Mouse (Mus musculus) 416B (cell line): ENCODE measurements around the gene Slc39a13.
"Not testable (repeated sequence)": the region's sequence is repeated elsewhere in the genome, so short reads cannot be mapped to it uniquely, and the experiment has no call there.

Experiments
- DNase-seq: peaks from one replicate; pipeline ENCODE4 v3.0.0; 2011; ENCODE audit warnings: low read depth

The Slc39a13 gene

GRCm38 (mm10) chr2:91025081-91025516 is 45.1 kb downstream of the Slc39a13 start:
- no peak for DNase-seq

- no peak for DNase-seq
Observed at GRCm38 (mm10) chr2:91023956-91024355, 46.3 kb downstream of the Slc39a13 start.

- no peak for DNase-seq
Observed at GRCm38 (mm10) chr2:91023131-91023530, 47.1 kb downstream of the Slc39a13 start.

DNA sequence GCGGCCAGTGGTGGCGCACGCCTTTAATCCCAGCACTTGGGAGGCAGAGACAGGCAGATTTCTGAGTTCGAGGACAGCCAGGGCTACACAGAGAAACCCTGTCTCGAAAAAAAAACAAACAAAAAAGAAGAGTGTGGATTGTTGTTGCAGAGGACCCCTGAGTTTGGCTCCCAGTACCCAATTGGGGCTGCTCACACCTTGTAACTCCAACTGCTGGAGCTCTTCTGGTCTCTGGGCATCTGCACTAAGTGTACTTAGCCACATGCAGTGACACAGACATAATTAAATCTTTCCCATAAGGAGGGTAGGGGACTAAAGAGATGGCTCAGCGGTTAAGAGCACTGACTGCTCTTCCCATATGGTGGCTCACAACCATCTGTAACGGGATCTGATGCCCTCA is 48.0 kb downstream of the Slc39a13 start:
- not testable (repeated sequence) for DNase-seq

DNA sequence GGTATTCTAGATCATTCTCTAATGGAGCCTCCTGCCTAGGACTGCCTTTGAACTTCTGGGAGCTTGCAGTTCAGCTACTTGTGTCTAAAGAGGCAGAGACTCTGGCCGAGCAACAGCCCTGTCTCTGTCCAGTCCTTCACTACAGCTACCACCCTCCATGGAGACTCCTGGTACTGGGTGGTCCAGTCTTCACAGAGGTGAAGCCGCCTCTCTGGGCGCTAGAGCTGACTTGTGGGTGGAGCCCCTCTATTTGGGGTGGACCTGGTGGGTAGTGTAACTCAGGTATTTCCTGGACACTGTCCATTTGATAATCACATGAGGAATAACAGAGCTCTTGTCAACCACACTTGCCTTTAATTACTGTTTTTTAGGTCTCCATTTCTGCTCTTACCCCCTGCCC is 50.3 kb downstream of the Slc39a13 start:
- no peak for DNase-seq

DNA sequence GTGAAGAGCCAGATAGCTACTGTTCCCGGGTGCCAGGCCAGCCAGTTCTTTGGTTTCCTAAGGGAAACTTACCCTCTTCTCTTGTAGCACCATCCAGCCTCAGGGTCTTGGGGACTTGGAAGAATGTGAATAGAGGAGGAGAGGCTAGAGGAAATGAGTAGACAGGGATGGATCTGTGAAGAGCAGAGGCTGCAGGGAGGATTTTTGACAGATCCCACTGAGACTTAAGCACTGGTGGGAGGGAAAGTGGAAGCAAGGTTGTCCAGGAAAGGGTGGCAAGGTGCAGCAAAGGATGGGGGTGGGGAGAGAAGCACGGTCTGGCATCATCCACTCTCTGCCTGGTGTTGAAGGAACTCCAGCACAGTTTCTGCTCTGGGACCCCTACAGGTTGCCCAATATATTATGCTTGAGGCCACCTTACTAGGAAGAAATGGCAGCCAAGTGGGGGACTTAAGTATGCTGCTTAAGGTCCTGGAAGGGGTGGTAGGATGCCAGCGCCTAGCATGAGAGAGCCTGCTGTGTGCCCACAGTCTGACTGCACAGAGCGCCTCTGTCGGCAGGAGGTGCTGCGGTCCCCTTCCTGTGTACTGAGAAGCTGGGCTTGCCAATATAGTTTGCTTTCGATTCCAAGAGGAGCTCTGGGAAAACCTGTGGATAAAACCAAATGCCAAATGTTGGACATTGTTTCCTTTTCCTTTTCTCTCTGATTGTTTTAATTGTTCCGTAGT is 52.0 kb downstream of the Slc39a13 start:
- DNase-seq, result no peak

DNA sequence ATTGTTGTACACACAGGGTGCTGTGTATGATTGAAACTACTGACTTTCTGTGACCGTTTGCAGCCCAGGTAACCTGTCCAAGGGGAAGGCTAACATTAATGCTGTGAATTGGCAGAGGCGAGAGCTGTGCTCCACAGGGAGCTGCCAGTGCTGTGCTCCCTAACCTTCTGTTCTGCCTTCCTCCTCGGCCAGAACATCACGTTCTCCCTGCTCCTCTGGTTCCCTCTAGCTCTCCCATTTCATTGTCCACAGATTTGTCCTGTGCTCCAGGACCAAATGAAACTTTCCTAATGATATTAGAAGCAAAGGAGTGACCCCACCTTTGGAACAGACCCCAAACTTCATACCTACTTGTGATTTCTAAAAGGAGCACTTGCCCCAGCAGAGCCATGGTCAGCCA is 54.8 kb downstream of the Slc39a13 start:
- DNase-seq, result no peak

GRCm38 (mm10) chr2:91013881-91014280 is 56.3 kb downstream of the Slc39a13 start:
- DNase-seq, result no peak
